Mouse (Mus musculus): Measurements from ENCODE around the gene Adcy9. TPM values are rescaled to one million over a fixed set of nuclear protein-coding genes. Genes with fewer than 3 reads are reported as not detected.

Gene Adcy9
- total and polyA plus RNA-seq, 3 experiments, result 1.1 to 3.1 (median 1.2) TPM

DNA sequence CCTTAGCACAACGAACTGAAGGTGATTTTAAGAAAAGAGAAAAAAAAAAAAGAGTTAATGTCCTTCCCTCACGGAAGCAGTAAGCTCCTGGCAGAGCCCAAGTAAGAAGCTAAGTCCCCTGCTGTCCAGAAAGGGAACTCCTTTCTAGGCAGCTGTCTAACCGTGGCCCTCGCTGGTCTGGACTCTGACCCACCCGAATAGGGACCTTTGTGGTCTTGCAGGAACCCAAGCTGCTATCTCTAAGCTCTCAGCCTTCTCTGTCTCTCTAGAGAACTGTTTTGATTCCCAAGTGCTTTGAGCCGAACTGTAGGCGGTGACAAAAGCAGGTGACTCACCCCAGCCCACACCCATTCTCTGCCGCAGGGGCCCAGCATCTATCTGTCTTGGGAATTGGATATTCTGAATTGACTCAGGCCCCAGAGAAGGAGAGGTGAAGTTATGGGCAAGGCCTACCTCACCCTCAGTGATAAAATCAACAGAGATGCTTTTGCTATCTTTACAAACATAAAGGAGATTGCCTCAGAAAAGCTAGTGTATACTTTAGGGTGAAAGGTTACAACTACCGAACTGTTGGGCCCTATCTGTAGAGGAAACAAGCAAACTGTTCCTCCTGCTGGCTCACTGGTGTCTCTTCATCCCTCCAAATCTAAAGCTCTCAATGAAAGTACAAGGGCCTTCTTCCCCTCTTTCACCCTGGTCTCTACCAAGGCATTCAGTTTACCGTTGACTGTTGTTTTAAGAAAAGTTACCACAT lies 49.5 kb upstream of the Adcy9 start:
- in situ Hi-C loops (cut with MboI; ENCODE audit: low pct_ligation_motif_present, low pct_unique_long_range_greater_than_20kb, low sequenced_read_pairs) (loop anchor here (5.0 kb wide), 2 partner anchors 37 to 162 kb away; no protein-coding TSS in a partner anchor), dilution Hi-C loops (cut with MboI; ENCODE audit: extremely low pct_ligation_motif_present, extremely low pct_unique_long_range_greater_than_20kb, low sequenced_read_pairs) (no loop called here)
- no peaks in the 10 kb centered on the region for H3K27me3 ChIP-seq (replicated peaks)
- peak overlapping the region; percentile 39 for H3K9ac ChIP-seq (ENCODE audit: insufficient read depth, low read depth)
- peak overlapping the region; percentile 59 for H3K4me2 ChIP-seq (ENCODE audit: insufficient read depth, low read depth, poor library complexity, severe bottlenecking)
- no peaks in the 10 kb centered on the region for H3K36me3 ChIP-seq (replicated peaks in 1 of 2; ENCODE audit: control insufficient read depth in 1 of 2, insufficient read depth in 1 of 2, low read length in 1 of 2)
- no peak overlapping the region for H3K4me3 ChIP-seq (replicated peaks in 1 of 3; ENCODE audit: low read depth in 2 of 3, low read length in 2 of 3, poor library complexity in 1 of 3)
- H3K4me1 ChIP-seq (ENCODE audit: control insufficient read depth in 1 of 2, insufficient read depth in 2 of 2), result peaks cover 16 to 53% of the 10 kb centered on the region in 2 experiments
- H3K27ac ChIP-seq (ENCODE audit: insufficient read depth, low read depth), result peak overlapping the region; percentile 77
- H3K79me2 ChIP-seq (replicated peaks; ENCODE audit: control insufficient read depth, extremely low read depth, insufficient read depth, poor library complexity, severe bottlenecking), result no peaks in the 10 kb centered on the region
- H3K9me3 ChIP-seq (replicated peaks; ENCODE audit: low read length), result no peaks in the 10 kb centered on the region
- peak; percentile 96 for DNase-seq (ENCODE audit: extremely low read depth)
- TF ChIP-seq USF2 (conservative IDR thresholded peaks at IDR 0.05; ENCODE audit: low read depth, low read length), result no peak
- TF ChIP-seq ZKSCAN1 (IDR thresholded peaks at IDR 0.05; ENCODE audit: borderline replicate concordance, low read depth, low read length), result no peak
- TF ChIP-seq POLR2A (IDR thresholded peaks at IDR 0.05; ENCODE audit: low read depth, low read length), result peak; percentile 61
- TF ChIP-seq CHD1 (IDR thresholded peaks at IDR 0.05; ENCODE audit: low read depth, low read length), result 0 out of 2 replicates have a peak, but pooled peaks have one; percentile 68
- TF ChIP-seq ELF1 (IDR thresholded peaks at IDR 0.05; ENCODE audit: low read depth, low read length), result peak; percentile 23; the same call in 1 of the 2 replicates
- TF ChIP-seq ZC3H11A (IDR thresholded peaks at IDR 0.05; ENCODE audit: low read depth, low read length), result no peak; the same call in 1 of the 2 replicates
- TF ChIP-seq NELFE (IDR thresholded peaks at IDR 0.05; ENCODE audit: low read depth, low read length), result peak; percentile 30; the same call in 1 of the 2 replicates
- TF ChIP-seq IRF4 (IDR thresholded peaks at IDR 0.05; ENCODE audit: low read depth, low read length), result peak; percentile 93
- TF ChIP-seq ETS1 (conservative IDR thresholded peaks at IDR 0.05; ENCODE audit: low read depth, low read length), result peak; percentile 83
- peak; percentile 47; the same call in 1 of the 2 replicates for TF ChIP-seq MXI1 (IDR thresholded peaks at IDR 0.05; ENCODE audit: low read depth, low read length)
- TF ChIP-seq MYC (IDR thresholded peaks at IDR 0.05; ENCODE audit: low read depth, low read length), result peak; percentile 28; the same call in 1 of the 2 replicates
- no peak for TF ChIP-seq GABPA (IDR thresholded peaks at IDR 0.05; ENCODE audit: insufficient replicate concordance, low read depth, low read length)
- no peak for TF ChIP-seq UBTF (IDR thresholded peaks at IDR 0.05; ENCODE audit: low read depth, low read length)
- no peak; the same call in none of the 2 replicates for TF ChIP-seq SIN3A (IDR thresholded peaks at IDR 0.05; ENCODE audit: low read length)
- no peak for TF ChIP-seq NRF1 (IDR thresholded peaks at IDR 0.05; ENCODE audit: low read depth, low read length)
- 0 out of 2 replicates have a peak, but pooled peaks have one; percentile 1 for TF ChIP-seq MAX (IDR thresholded peaks at IDR 0.05; ENCODE audit: low read length)
- peak; percentile 24; the same call in 1 of the 2 replicates for TF ChIP-seq RCOR1 (conservative IDR thresholded peaks at IDR 0.05; ENCODE audit: low read depth, low read length)
- TF ChIP-seq TBP (conservative IDR thresholded peaks at IDR 0.05; ENCODE audit: low read depth, low read length), result peak; percentile 65; the same call in 1 of the 2 replicates
- TF ChIP-seq MAFK (IDR thresholded peaks at IDR 0.05; ENCODE audit: insufficient replicate concordance, low read length), result no peak
- TF ChIP-seq PAX5 (IDR thresholded peaks at IDR 0.05; ENCODE audit: low read length), result no peak
- TF ChIP-seq RAD21 (IDR thresholded peaks at IDR 0.05; ENCODE audit: low read depth, low read length), result peak; percentile 35
- TF ChIP-seq POLR2AphosphoS2 (IDR thresholded peaks at IDR 0.05; ENCODE audit: low read depth, low read length), result no peak
- peak; percentile 35 to 67; a peak in 3 of 4 replicates for TF ChIP-seq CTCF (conservative IDR thresholded peaks at IDR 0.05 in 1 of 2, IDR thresholded peaks at IDR 0.05 in 1 of 2; ENCODE audit: low read depth in 2 of 2, low read length in 2 of 2)
- no peak for TF ChIP-seq E2F4 (IDR thresholded peaks at IDR 0.05; ENCODE audit: insufficient replicate concordance, low read depth, low read length)
- no peak; the same call in 1 of the 2 replicates for TF ChIP-seq MAZ (IDR thresholded peaks at IDR 0.05; ENCODE audit: low read depth, low read length)
- TF ChIP-seq JUND (conservative IDR thresholded peaks at IDR 0.05; ENCODE audit: low read depth, low read length), result no peak; the same call in 1 of the 2 replicates
- 0 out of 2 replicates have a peak, but pooled peaks have one; percentile 70 for TF ChIP-seq KAT2A (IDR thresholded peaks at IDR 0.05; ENCODE audit: insufficient replicate concordance, low read length)
- TF ChIP-seq HCFC1 (IDR thresholded peaks at IDR 0.05; ENCODE audit: low read depth, low read length), result no peak; the same call in 1 of the 2 replicates
- no peak for TF ChIP-seq USF1 (IDR thresholded peaks at IDR 0.05; ENCODE audit: low read depth, low read length)
- TF ChIP-seq SMC3 (IDR thresholded peaks at IDR 0.05; ENCODE audit: low read depth, low read length), result peak; percentile 67
- TF ChIP-seq ZMIZ1 (IDR thresholded peaks at IDR 0.05; ENCODE audit: low read depth, low read length), result no peak
- no peak; the same call in 1 of the 2 replicates for TF ChIP-seq TCF12 (IDR thresholded peaks at IDR 0.05; ENCODE audit: low read depth, low read length)
- TF ChIP-seq CHD2 (IDR thresholded peaks at IDR 0.05; ENCODE audit: low read length), result no peak
- TF ChIP-seq ZNF384 (IDR thresholded peaks at IDR 0.05; ENCODE audit: low read depth, low read length), result peak; percentile 90
- peak; percentile 52; the same call in 1 of the 2 replicates for TF ChIP-seq JUN (IDR thresholded peaks at IDR 0.05; ENCODE audit: insufficient read depth, low read depth, low read length)
- TF ChIP-seq BHLHE40 (IDR thresholded peaks at IDR 0.05; ENCODE audit: low read depth, low read length), result peak; percentile 76
- peak; percentile 81; the same call in 1 of the 2 replicates for TF ChIP-seq EP300 (IDR thresholded peaks at IDR 0.05; ENCODE audit: low read length)
- no peak; the same call in 1 of the 2 replicates for TF ChIP-seq MEF2A (IDR thresholded peaks at IDR 0.05; ENCODE audit: borderline replicate concordance, low read depth, low read length)
